Mouse (Mus musculus) ES-Bruce4 (cell line): ENCODE results near the gene Sox13.

Source experiments
- CTCF ChIP-seq: IDR thresholded peaks from one replicate; pipeline ENCODE4 v1.8.1; 2011; ENCODE audit warnings: low read depth, low read length
- EP300 ChIP-seq: IDR thresholded peaks from 2 replicates; pipeline ENCODE4 v1.6.1; 2011; ENCODE audit warnings: low read depth, low read length; ENCODE audit not compliant: insufficient read depth
- POLR2A ChIP-seq: IDR thresholded peaks from one replicate; pipeline ENCODE4 v1.8.1; 2011; ENCODE audit warnings: low read length; ENCODE audit not compliant: insufficient read depth

GRCm38 (mm10) chr1:133434756-133435112, 10.6 kb upstream of the Sox13 start:
- TF ChIP-seq CTCF = no peak
- no peak for TF ChIP-seq POLR2A
- no peak for TF ChIP-seq EP300
